Mouse (Mus musculus) erythroblast, embryonic 14.5 days (primary cell): ENCODE data around the gene Alg1. TPM values are rescaled to one million over a fixed set of nuclear protein-coding genes. Genes with fewer than 3 reads are reported as not detected.
A peak's percentile ranks its signal among the peaks of the same experiment; 100 is the strongest.

Source experiments
- H3K27me3 ChIP-seq: 2 replicates; pipeline ENCODE4 v1.6.1; 2012; ENCODE audit warnings: inconsistent platforms; ENCODE audit not compliant: control insufficient read depth
- H3K36me3 ChIP-seq: 2 replicates; pipeline ENCODE4 v1.6.1; 2012; ENCODE audit warnings: mild to moderate bottlenecking, inconsistent platforms; ENCODE audit not compliant: control insufficient read depth
- H3K4me1 ChIP-seq: 2 replicates; pipeline ENCODE4 v1.6.1; 2012; ENCODE audit warnings: inconsistent platforms; ENCODE audit not compliant: control insufficient read depth
- H3K4me3 ChIP-seq: replicated peaks from 2 replicates; pipeline ENCODE3; 2012; ENCODE audit warnings: moderate library complexity, mild to moderate bottlenecking, inconsistent platforms
- H3K9me3 ChIP-seq: 2 replicates; pipeline ENCODE4 v1.6.1; 2012; ENCODE audit warnings: low read length, inconsistent platforms, mixed read lengths; ENCODE audit not compliant: control insufficient read depth
- GATA1 ChIP-seq: IDR thresholded peaks from 2 replicates; pipeline ENCODE4 v1.6.1; 2012; ENCODE audit warnings: low read length, inconsistent platforms, mixed read lengths
- TAL1 ChIP-seq: IDR thresholded peaks from 3 replicates; pipeline ENCODE4 v1.6.1; 2012; ENCODE audit warnings: low read length, inconsistent platforms, mixed read lengths
- polyA plus RNA-seq: library from polyadenylated mRNA; stranded (reverse); fragments of >175 nt; gene quantifications from 2 replicates; pipeline ENCODE4 v1.2.3, GENCODE M21; 2012

Alg1 gene
- 0.19 and 0.28 TPM in 2 replicates for polyA plus RNA-seq

GRCm38 (mm10) chr16:5233418-5234313, at the start of gene Alg1:
Gene Alg1, plus strand, starts transcription at chr16:5233621.
- H3K9me3 ChIP-seq, result no peaks in the 10 kb centered on the region
- no peaks in the 10 kb centered on the region for H3K27me3 ChIP-seq
- TF ChIP-seq TAL1, result no peak
- no peak for TF ChIP-seq GATA1
- H3K36me3 ChIP-seq, result peaks cover 14% of the 10 kb centered on the region
- H3K4me1 ChIP-seq, result peaks cover 26% of the 10 kb centered on the region
- H3K4me3 ChIP-seq, result peak within 1 kb of the TSS; percentile 93

GRCm38 (mm10) chr16:5184101-5184500, 49.3 kb upstream of the Alg1 start:
- TF ChIP-seq TAL1 (no peak), GATA1 (no peak)
- no peaks in the 10 kb centered on the region for H3K36me3 ChIP-seq
- H3K4me3 ChIP-seq, result no peak overlapping the region
- no peaks in the 10 kb centered on the region for H3K4me1 ChIP-seq
- no peaks in the 10 kb centered on the region; the same call in 1 of the 2 replicates for H3K27me3 ChIP-seq
- no peaks in the 10 kb centered on the region for H3K9me3 ChIP-seq

GRCm38 (mm10) chr16:5184956-5185355, 48.5 kb upstream of the Alg1 start:
- no peaks in the 10 kb centered on the region for H3K36me3 ChIP-seq
- no peaks in the 10 kb centered on the region; the same call in 1 of the 2 replicates for H3K27me3 ChIP-seq
- no peaks in the 10 kb centered on the region for H3K9me3 ChIP-seq
- no peak overlapping the region for H3K4me3 ChIP-seq
- TF ChIP-seq TAL1 (no peak), GATA1 (no peak)
- no peaks in the 10 kb centered on the region for H3K4me1 ChIP-seq

GRCm38 (mm10) chr16:5185691-5186090, 47.7 kb upstream of the Alg1 start:
- Histone ChIP-seq H3K9me3 (no peaks in the 10 kb centered on the region), H3K4me1 (no peaks in the 10 kb centered on the region), H3K4me3 (no peak overlapping the region), H3K27me3 (no peaks in the 10 kb centered on the region; the same call in 1 of the 2 replicates), H3K36me3 (no peaks in the 10 kb centered on the region)
- TF ChIP-seq TAL1 (no peak), GATA1 (no peak)

GRCm38 (mm10) chr16:5186234-5186633, 47.2 kb upstream of the Alg1 start:
- H3K36me3 ChIP-seq, result no peaks in the 10 kb centered on the region
- no peaks in the 10 kb centered on the region for H3K9me3 ChIP-seq
- H3K4me3 ChIP-seq, result no peak overlapping the region
- no peaks in the 10 kb centered on the region; the same call in 1 of the 2 replicates for H3K27me3 ChIP-seq
- no peak for TF ChIP-seq TAL1
- TF ChIP-seq GATA1, result no peak
- H3K4me1 ChIP-seq, result no peaks in the 10 kb centered on the region

GRCm38 (mm10) chr16:5195080-5195479, 38.3 kb upstream of the Alg1 start:
- Histone ChIP-seq H3K4me3 (no peak overlapping the region), H3K4me1 (no peaks in the 10 kb centered on the region), H3K36me3 (peaks cover 35% of the 10 kb centered on the region), H3K27me3 (no peaks in the 10 kb centered on the region), H3K9me3 (no peaks in the 10 kb centered on the region)
- TF ChIP-seq GATA1, result no peak

GRCm38 (mm10) chr16:5202681-5203080, 30.7 kb upstream of the Alg1 start:
- peaks cover 34% of the 10 kb centered on the region for H3K36me3 ChIP-seq

GRCm38 (mm10) chr16:5203200-5203599, 30.2 kb upstream of the Alg1 start:
- Histone ChIP-seq H3K4me1 (peaks cover 20% of the 10 kb centered on the region), H3K4me3 (peak overlapping the region; percentile 85), H3K9me3 (no peaks in the 10 kb centered on the region), H3K36me3 (peaks cover 30% of the 10 kb centered on the region), H3K27me3 (no peaks in the 10 kb centered on the region)
- TF ChIP-seq TAL1 (no peak), GATA1 (no peak)

More at GRCm38 (mm10) chr16:5202681-5203080, 30.7 kb upstream of the Alg1 start:
- Histone ChIP-seq H3K4me3 (peak overlapping the region; percentile 85), H3K4me1 (peaks cover 20% of the 10 kb centered on the region), H3K9me3 (no peaks in the 10 kb centered on the region), H3K27me3 (no peaks in the 10 kb centered on the region)
- no peak for TF ChIP-seq GATA1
- TF ChIP-seq TAL1, result no peak

GRCm38 (mm10) chr16:5203668-5204433, 29.6 kb upstream of the Alg1 start, which contains the start of gene Nagpa:
Gene Nagpa, minus strand, starts transcription at chr16:5204012.
- H3K36me3 ChIP-seq, result peaks cover 24% of the 10 kb centered on the region
- H3K9me3 ChIP-seq, result no peaks in the 10 kb centered on the region
- peaks cover 20% of the 10 kb centered on the region for H3K4me1 ChIP-seq
- TF ChIP-seq TAL1, result no peak
- no peak for TF ChIP-seq GATA1
- no peaks in the 10 kb centered on the region for H3K27me3 ChIP-seq
- peak within 1 kb of the TSS; percentile 85 for H3K4me3 ChIP-seq
